Mouse (Mus musculus) gonadal fat pad, adult 2 months (tissue): ENCODE measurements at regions not wholly inside any gene's neighbourhood (a gene's known extent, or its start where the extent isn't known, plus 50 kb on each side); places are given as distances from the start of the nearest gene placed in this dataset.

ENCODE experiments used
- DNase-seq: peaks from one replicate; pipeline ENCODE4 v3.0.0-alpha.2; 2012; ENCODE audit warnings: low read depth

GRCm38 (mm10) chr1:35783427-35783826 lies 284.8 kb upstream of the Hs6st1 start:
- no peak for DNase-seq

GRCm38 (mm10) chr1:35786241-35786640 lies 282.0 kb upstream of the Hs6st1 start:
- no peak for DNase-seq

GRCm38 (mm10) chr1:35786668-35787213 lies 281.5 kb upstream of the Hs6st1 start:
- no peak for DNase-seq

GRCm38 (mm10) chr1:35797064-35797463 lies 271.1 kb upstream of the Hs6st1 start:
- DNase-seq = no peak

- DNase-seq = no peak
Measured at GRCm38 (mm10) chr1:35797526-35797925, 270.7 kb upstream of the Hs6st1 start.

- DNase-seq = no peak
Measured at GRCm38 (mm10) chr1:35805546-35805945, 262.7 kb upstream of the Hs6st1 start.

- no peak for DNase-seq
Measured at GRCm38 (mm10) chr1:35806329-35806728, 261.9 kb upstream of the Hs6st1 start.

GRCm38 (mm10) chr1:35806731-35807130 lies 261.5 kb upstream of the Hs6st1 start:
- no peak for DNase-seq

GRCm38 (mm10) chr1:35808894-35809293 lies 259.3 kb upstream of the Hs6st1 start:
- DNase-seq = peak; percentile 55

GRCm38 (mm10) chr1:35809341-35809740 lies 258.9 kb upstream of the Hs6st1 start:
- DNase-seq = no peak

- no peak for DNase-seq
Measured at GRCm38 (mm10) chr1:35810571-35811342, 257.4 kb upstream of the Hs6st1 start.

GRCm38 (mm10) chr1:35811380-35811779 lies 256.8 kb upstream of the Hs6st1 start:
- no peak for DNase-seq

- DNase-seq = no peak
Measured at GRCm38 (mm10) chr1:35811795-35812194, 256.4 kb upstream of the Hs6st1 start.

- no peak for DNase-seq
Measured at GRCm38 (mm10) chr1:35813625-35814024, 254.6 kb upstream of the Hs6st1 start.

- no peak for DNase-seq
Measured at GRCm38 (mm10) chr1:35814207-35814606, 254.0 kb upstream of the Hs6st1 start.

- DNase-seq = no peak
Measured at GRCm38 (mm10) chr1:35814751-35815150, 253.4 kb upstream of the Hs6st1 start.

GRCm38 (mm10) chr1:35821791-35822190 lies 246.4 kb upstream of the Hs6st1 start:
- no peak for DNase-seq

- no peak for DNase-seq
Measured at GRCm38 (mm10) chr1:35822376-35823202, 245.6 kb upstream of the Hs6st1 start.

- no peak for DNase-seq
Measured at GRCm38 (mm10) chr1:35823496-35823895, 244.7 kb upstream of the Hs6st1 start.

- DNase-seq = no peak
Measured at GRCm38 (mm10) chr1:35823981-35824880, 244.0 kb upstream of the Hs6st1 start.

GRCm38 (mm10) chr1:35825531-35825966 lies 242.7 kb upstream of the Hs6st1 start:
- no peak for DNase-seq
